Mouse (Mus musculus): ENCODE measurements at regions not wholly inside any gene's neighbourhood (a gene's known extent, or its start where the extent isn't known, plus 50 kb on each side); places are given as distances from the start of the nearest gene placed in this dataset.

- no peak for DNase-seq (ENCODE audit: low spot score)
Observed at GRCm38 (mm10) chr13:71235338-71235737, 393.7 kb upstream of the Adamts16 start.

- no peak for DNase-seq (ENCODE audit: low spot score)
Observed at GRCm38 (mm10) chr13:71231182-71231581, 389.6 kb upstream of the Adamts16 start.

GRCm38 (mm10) chr13:71214776-71215175 lies 373.2 kb upstream of the Adamts16 start:
- DNase-seq (ENCODE audit: low spot score): no peak

GRCm38 (mm10) chr13:71211363-71211762 lies 369.8 kb upstream of the Adamts16 start:
- no peak for DNase-seq (ENCODE audit: low spot score)

- no peak for DNase-seq (ENCODE audit: low spot score)
Observed at GRCm38 (mm10) chr13:71210658-71211251, 369.1 kb upstream of the Adamts16 start.

GRCm38 (mm10) chr13:71205708-71206107 lies 364.1 kb upstream of the Adamts16 start:
- DNase-seq (ENCODE audit: low spot score): no peak

GRCm38 (mm10) chr13:71200656-71201055 lies 359.0 kb upstream of the Adamts16 start:
- no peak for DNase-seq (ENCODE audit: low spot score)

GRCm38 (mm10) chr13:71195675-71196074 lies 354.1 kb upstream of the Adamts16 start:
- DNase-seq (ENCODE audit: low spot score): no peak

- DNase-seq (ENCODE audit: low spot score): no peak
Observed at GRCm38 (mm10) chr13:71184500-71184899, 342.9 kb upstream of the Adamts16 start.

- no peak for DNase-seq (ENCODE audit: low spot score)
Observed at GRCm38 (mm10) chr13:71179083-71179482, 337.5 kb upstream of the Adamts16 start.

- DNase-seq (ENCODE audit: low spot score): no peak
Observed at GRCm38 (mm10) chr13:71174335-71174734, 332.7 kb upstream of the Adamts16 start.

GRCm38 (mm10) chr13:71166226-71166625 lies 324.6 kb upstream of the Adamts16 start:
- no peak for DNase-seq (ENCODE audit: low spot score)

- DNase-seq (ENCODE audit: low spot score): no peak
Observed at GRCm38 (mm10) chr13:71165096-71165920, 323.7 kb upstream of the Adamts16 start.

GRCm38 (mm10) chr13:71164012-71164411 lies 322.4 kb upstream of the Adamts16 start:
- no peak for DNase-seq (ENCODE audit: low spot score)

- DNase-seq (ENCODE audit: low spot score): no peak
Observed at GRCm38 (mm10) chr13:71162952-71163351, 321.3 kb upstream of the Adamts16 start.

GRCm38 (mm10) chr13:71158300-71158860 lies 316.8 kb upstream of the Adamts16 start:
- peak; percentile 4 for DNase-seq (ENCODE audit: low spot score)

- no peak for DNase-seq (ENCODE audit: low spot score)
Observed at GRCm38 (mm10) chr13:71157656-71158299, 316.2 kb upstream of the Adamts16 start.

GRCm38 (mm10) chr13:71150092-71150491 lies 308.5 kb upstream of the Adamts16 start:
- no peak for DNase-seq (ENCODE audit: low spot score)

- DNase-seq (ENCODE audit: low spot score): no peak
Observed at GRCm38 (mm10) chr13:71149303-71149696, 307.7 kb upstream of the Adamts16 start.

GRCm38 (mm10) chr13:71148491-71149302 lies 307.1 kb upstream of the Adamts16 start:
- DNase-seq (ENCODE audit: low spot score): no peak

GRCm38 (mm10) chr13:71146859-71147443 lies 305.3 kb upstream of the Adamts16 start:
- DNase-seq (ENCODE audit: low spot score): no peak
